Mouse (Mus musculus): ENCODE results near the gene Ttyh2. TPM values are rescaled to one million over a fixed set of nuclear protein-coding genes. Genes with fewer than 3 reads are reported as not detected.
A peak's percentile ranks its signal among the peaks of the same experiment; 100 is the strongest.
"Not testable (repeated sequence)": the region's sequence is repeated elsewhere in the genome, so short reads cannot be mapped to it uniquely, and the experiment has no call there.

The Ttyh2 gene
- polyA plus RNA-seq, 1 experiment from 2014 or later: 25.2 TPM

DNA sequence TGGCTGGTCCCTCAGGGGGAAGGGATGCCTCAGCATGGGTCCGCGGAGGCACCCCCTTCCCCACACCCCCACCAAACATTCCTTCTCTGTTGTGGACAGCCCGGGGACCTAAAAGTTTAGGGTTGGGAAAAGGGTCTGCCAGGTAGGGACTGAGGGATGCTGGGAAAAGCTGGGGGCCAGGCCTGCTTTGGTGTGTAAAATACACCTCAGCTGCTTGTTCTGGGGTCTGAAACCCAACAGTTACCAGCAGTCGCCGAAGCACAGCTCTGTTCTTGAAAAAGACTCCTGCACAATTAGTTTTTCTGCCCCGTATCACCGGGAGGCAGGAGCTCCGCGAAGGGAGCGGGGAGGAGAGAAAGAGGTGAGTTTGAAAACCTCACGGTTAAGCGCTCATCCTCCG, 8.4 kb upstream of the Ttyh2 start:
- 9% methylated on average over 13 of the region's 13 CpGs for WGBS
- Histone ChIP-seq H3K27me3 (replicated peaks; ENCODE audit: control insufficient read depth, insufficient read depth, low read length) (no peaks in the 10 kb centered on the region), H3K9ac (ENCODE audit: low read length) (no peak overlapping the region), H3K36me3 (ENCODE audit: control insufficient read depth, insufficient read depth, low read length) (peaks cover 18% of the 10 kb centered on the region), H3K9me3 (replicated peaks; ENCODE audit: control insufficient read depth, low read length) (no peaks in the 10 kb centered on the region), H3K4me3 (ENCODE audit: low read depth, low read length) (no peak overlapping the region), H3K4me1 (ENCODE audit: control insufficient read depth, insufficient read depth, low read length) (peaks cover 12% of the 10 kb centered on the region), H3K4me2 (ENCODE audit: low read length) (no peak overlapping the region), H3K27ac (ENCODE audit: low read depth, low read length) (no peak overlapping the region)
- no peak for DNase-seq (ENCODE audit: low spot score)
- ATAC-seq: no peak

DNA sequence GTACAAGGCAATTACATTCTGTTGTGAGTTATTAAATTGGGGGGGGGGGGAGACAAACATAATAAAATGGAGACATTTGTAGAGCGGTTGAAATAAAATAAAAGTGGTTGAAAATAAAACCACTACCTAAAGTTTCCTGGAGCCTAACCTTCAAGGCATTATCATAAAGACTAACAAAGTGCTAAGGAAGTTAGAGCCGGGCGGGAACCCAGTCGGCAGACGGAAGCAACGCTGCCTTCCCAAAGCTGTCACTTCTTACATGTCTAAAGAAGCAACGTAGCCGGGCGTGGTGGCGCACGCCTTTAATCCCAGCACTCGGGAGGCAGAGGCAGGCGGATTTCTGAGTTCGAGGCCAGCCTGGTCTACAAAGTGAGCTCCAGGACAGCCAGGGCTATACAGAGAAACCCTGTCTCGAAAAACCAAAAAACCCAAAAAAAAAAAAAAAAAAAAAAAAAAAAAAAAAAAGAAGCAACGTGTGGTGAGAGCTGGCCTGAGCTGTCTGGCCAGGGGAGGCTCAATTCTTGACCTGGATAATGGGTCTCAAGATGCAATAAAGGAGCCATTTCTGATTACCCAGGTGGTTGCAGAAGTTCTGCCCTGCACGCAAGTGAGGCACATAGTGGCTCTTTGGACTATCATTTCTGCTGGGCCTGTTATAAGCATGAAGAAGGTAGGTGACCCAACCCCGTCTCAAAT, 7.8 kb upstream of the Ttyh2 start:
- no peak for DNase-seq (ENCODE audit: low spot score)
- Histone ChIP-seq H3K4me1 (ENCODE audit: control insufficient read depth, insufficient read depth, low read length) (peaks cover 12% of the 10 kb centered on the region), H3K4me2 (ENCODE audit: low read length) (no peak overlapping the region), H3K36me3 (ENCODE audit: control insufficient read depth, insufficient read depth, low read length) (peaks cover 24% of the 10 kb centered on the region), H3K27ac (ENCODE audit: low read depth, low read length) (no peak overlapping the region), H3K9ac (ENCODE audit: low read length) (no peak overlapping the region), H3K9me3 (replicated peaks; ENCODE audit: control insufficient read depth, low read length) (no peaks in the 10 kb centered on the region), H3K4me3 (ENCODE audit: low read depth, low read length) (no peak overlapping the region), H3K27me3 (replicated peaks; ENCODE audit: control insufficient read depth, insufficient read depth, low read length) (no peaks in the 10 kb centered on the region)
- no peak for ATAC-seq
- WGBS: 58% methylated on average over 15 of the region's 18 CpGs

DNA sequence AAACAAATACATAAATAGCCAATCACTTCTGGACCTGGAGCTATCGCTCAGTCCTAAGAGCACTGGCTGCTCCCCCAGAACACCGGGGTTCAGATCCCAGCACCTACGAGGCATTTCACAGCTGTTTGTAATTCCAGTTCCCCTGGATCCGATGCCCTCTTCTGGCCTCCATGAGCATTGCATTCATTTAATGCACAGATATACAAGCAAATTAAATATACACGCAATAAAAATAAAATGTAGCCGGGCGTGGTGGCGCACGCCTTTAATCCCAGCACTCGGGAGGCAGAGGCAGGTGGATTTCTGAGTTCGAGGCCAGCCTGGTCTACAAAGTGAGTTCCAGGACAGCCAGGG, 7.3 kb upstream of the Ttyh2 start:
- ATAC-seq (peak; percentile 5; the same call in 1 of the 2 replicates), DNase-seq (ENCODE audit: low spot score) (peak; percentile 57)
- WGBS: 32% methylated on average over 11 of the region's 11 CpGs
- not testable (repeated sequence) for H3K4me3 ChIP-seq (ENCODE audit: low read depth, low read length); H3K27ac ChIP-seq (ENCODE audit: low read depth, low read length); H3K9me3 ChIP-seq (replicated peaks; ENCODE audit: control insufficient read depth, low read length); H3K9ac ChIP-seq (ENCODE audit: low read length); H3K27me3 ChIP-seq (replicated peaks; ENCODE audit: control insufficient read depth, insufficient read depth, low read length); H3K4me2 ChIP-seq (ENCODE audit: low read length)
- H3K36me3 ChIP-seq (ENCODE audit: control insufficient read depth, insufficient read depth, low read length): peaks cover 29% of the 10 kb centered on the region
- peaks cover 12% of the 10 kb centered on the region for H3K4me1 ChIP-seq (ENCODE audit: control insufficient read depth, insufficient read depth, low read length)

DNA sequence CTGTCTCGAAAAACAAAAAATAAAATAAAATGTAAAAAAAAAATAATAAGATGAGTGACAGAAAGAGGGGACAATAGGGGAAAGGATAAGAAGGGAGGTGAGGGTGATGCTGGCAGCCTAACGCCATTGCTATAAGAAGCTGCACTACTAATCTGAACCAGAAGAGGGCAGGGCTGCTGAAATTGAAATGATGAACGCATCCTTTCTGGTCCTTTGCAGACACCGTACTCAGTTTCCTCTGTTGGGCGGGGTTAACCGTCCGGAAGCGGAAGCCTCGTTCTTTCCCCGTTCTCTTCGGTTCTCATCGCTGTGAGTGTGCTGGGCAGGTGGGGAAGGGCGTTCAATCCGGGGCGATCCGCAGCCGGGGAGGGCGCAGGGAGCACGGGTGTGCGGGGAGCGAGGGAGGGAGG, 6.9 kb upstream of the Ttyh2 start, which contains the start of gene Rpl38:
Gene Rpl38, plus strand, starts transcription at position 224 of the 410 bp plus-strand sequence.
- Histone ChIP-seq H3K36me3 (ENCODE audit: control insufficient read depth, insufficient read depth, low read length) (peaks cover 33% of the 10 kb centered on the region), H3K9ac (ENCODE audit: low read length) (peak within 1 kb of the TSS; percentile 91), H3K9me3 (replicated peaks; ENCODE audit: control insufficient read depth, low read length) (no peaks in the 10 kb centered on the region), H3K27me3 (replicated peaks; ENCODE audit: control insufficient read depth, insufficient read depth, low read length) (no peaks in the 10 kb centered on the region), H3K4me2 (ENCODE audit: low read length) (peak within 1 kb of the TSS; percentile 68), H3K4me3 (ENCODE audit: low read depth, low read length) (peak within 1 kb of the TSS; percentile 88), H3K4me1 (ENCODE audit: control insufficient read depth, insufficient read depth, low read length) (peaks cover 12% of the 10 kb centered on the region), H3K27ac (ENCODE audit: low read depth, low read length) (peak within 1 kb of the TSS; percentile 88)
- WGBS: under 1% methylated on average over 21 of the region's 21 CpGs
- peak; percentile 92 for ATAC-seq
- DNase-seq (ENCODE audit: low spot score): peak; percentile 99

DNA sequence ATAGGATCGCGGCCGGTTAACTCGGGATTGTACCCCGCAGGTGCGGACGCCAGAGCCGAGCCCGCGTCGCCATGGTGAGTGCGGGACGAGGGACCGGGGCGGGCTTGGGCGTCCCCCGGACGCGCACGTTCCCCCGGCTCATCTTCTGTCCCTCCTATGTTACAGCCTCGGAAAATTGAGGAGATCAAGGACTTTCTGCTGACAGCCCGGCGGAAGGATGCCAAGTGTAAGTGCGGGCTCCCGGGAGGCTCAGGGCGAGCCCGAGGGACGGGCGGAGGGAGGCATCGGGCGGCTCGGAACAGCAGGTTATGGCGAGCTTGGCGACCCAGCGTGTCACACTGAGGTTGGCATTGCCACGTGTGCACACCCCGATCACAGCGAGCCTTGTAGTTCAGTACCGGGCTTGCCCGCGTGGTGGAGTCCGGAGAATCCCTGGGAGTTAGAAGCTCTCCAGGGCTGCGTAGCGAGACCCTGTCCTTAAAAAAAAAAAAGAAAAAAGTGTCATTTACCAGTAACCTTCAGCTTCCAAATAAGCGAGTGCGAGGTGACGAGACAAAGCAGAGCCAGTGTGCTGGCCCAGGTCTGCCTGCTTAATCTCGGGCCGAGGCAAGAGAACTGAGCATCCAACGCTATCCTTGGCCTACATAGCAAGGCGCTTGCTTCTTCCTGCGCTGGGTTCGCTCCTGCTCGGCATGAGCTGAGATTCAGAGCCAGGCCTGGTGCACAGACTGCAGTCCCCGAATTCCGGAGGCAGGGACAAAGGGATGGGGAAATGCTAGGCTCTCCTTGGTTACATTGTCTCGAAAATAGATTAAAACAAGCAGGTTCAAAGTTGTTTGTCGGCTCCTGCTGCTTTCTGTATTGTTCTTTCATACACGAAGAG, 6.2 kb upstream of the Ttyh2 start:
- peak overlapping the region; percentile 91 for H3K9ac ChIP-seq (ENCODE audit: low read length)
- under 1% methylated on average over 58 of the region's 60 CpGs for WGBS
- H3K4me2 ChIP-seq (ENCODE audit: low read length): peak overlapping the region; percentile 68
- no peaks in the 10 kb centered on the region for H3K27me3 ChIP-seq (replicated peaks; ENCODE audit: control insufficient read depth, insufficient read depth, low read length)
- peaks cover 12% of the 10 kb centered on the region for H3K4me1 ChIP-seq (ENCODE audit: control insufficient read depth, insufficient read depth, low read length)
- peak; percentile 84 for DNase-seq (ENCODE audit: low spot score)
- ATAC-seq: peak; percentile 78
- peaks cover 40% of the 10 kb centered on the region for H3K36me3 ChIP-seq (ENCODE audit: control insufficient read depth, insufficient read depth, low read length)
- no peaks in the 10 kb centered on the region for H3K9me3 ChIP-seq (replicated peaks; ENCODE audit: control insufficient read depth, low read length)
- peak overlapping the region; percentile 88 for H3K4me3 ChIP-seq (ENCODE audit: low read depth, low read length)
- peak overlapping the region; percentile 88 for H3K27ac ChIP-seq (ENCODE audit: low read depth, low read length)

DNA sequence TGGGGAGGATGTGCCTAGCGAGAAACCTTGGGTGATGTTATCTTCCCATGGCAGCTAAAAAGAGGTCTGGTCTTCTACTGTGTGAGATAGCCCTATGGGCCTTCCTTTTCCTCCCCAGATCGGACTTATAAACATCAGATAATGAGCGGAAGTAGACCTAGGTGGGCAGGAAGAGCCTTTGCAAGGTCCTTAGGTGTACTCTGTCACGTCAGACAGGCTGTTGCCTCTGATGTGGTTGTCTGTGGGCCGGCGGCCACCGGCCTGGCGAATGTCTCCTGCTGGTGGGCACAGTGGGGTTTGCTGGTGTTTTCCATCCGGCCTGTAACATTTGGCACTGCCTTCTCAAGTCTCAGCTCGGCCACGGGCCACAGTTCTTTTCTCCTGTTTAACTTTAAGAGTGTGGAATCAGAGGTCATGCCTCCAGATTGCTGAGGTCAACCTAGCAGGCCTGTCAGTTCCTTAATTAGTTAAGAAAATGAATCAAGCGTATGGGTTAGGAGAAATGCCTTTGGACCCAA, 5.5 kb upstream of the Ttyh2 start:
- peak overlapping the region; percentile 68 for H3K4me2 ChIP-seq (ENCODE audit: low read length)
- 27% methylated on average over 12 of the region's 12 CpGs for WGBS
- H3K4me3 ChIP-seq (ENCODE audit: low read depth, low read length): peak overlapping the region; percentile 88
- peaks cover 12% of the 10 kb centered on the region for H3K4me1 ChIP-seq (ENCODE audit: control insufficient read depth, insufficient read depth, low read length)
- peak overlapping the region; percentile 91 for H3K9ac ChIP-seq (ENCODE audit: low read length)
- peaks cover 41% of the 10 kb centered on the region for H3K36me3 ChIP-seq (ENCODE audit: control insufficient read depth, insufficient read depth, low read length)
- no peak for DNase-seq (ENCODE audit: low spot score)
- H3K27ac ChIP-seq (ENCODE audit: low read depth, low read length): peak overlapping the region; percentile 88; the same call in 1 of the 2 replicates
- H3K27me3 ChIP-seq (replicated peaks; ENCODE audit: control insufficient read depth, insufficient read depth, low read length): no peaks in the 10 kb centered on the region
- ATAC-seq: no peak
- H3K9me3 ChIP-seq (replicated peaks; ENCODE audit: control insufficient read depth, low read length): no peaks in the 10 kb centered on the region

DNA sequence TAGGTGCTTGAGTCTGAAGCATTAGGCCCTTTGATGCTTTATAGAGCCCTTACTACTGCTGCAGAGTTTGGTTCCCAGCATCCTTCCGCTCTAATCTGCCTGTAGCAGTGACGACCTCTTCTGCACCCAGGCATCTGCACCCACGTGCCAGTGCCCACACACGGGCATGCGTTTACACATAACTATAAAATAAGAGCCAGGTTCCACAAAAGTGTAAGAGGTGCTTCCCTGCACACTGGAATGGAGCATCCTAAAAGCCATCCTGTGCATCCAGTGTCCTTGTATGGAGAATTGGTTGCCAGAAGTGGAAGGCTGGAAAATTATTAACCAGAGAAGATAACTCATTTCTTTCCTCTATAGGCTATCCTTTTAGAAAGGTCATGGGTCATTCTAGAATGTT, 4.1 kb upstream of the Ttyh2 start:
- DNase-seq (ENCODE audit: low spot score) (no peak), ATAC-seq (no peak)
- Histone ChIP-seq H3K36me3 (ENCODE audit: control insufficient read depth, insufficient read depth, low read length) (peaks cover 41% of the 10 kb centered on the region), H3K9ac (ENCODE audit: low read length) (0 out of 2 replicates have a peak overlapping the region, but pooled peaks have one; percentile 91), H3K9me3 (replicated peaks; ENCODE audit: control insufficient read depth, low read length) (no peaks in the 10 kb centered on the region), H3K4me2 (ENCODE audit: low read length) (no peak overlapping the region), H3K27ac (ENCODE audit: low read depth, low read length) (no peak overlapping the region), H3K27me3 (replicated peaks; ENCODE audit: control insufficient read depth, insufficient read depth, low read length) (no peaks in the 10 kb centered on the region), H3K4me1 (ENCODE audit: control insufficient read depth, insufficient read depth, low read length) (peaks cover 19% of the 10 kb centered on the region), H3K4me3 (ENCODE audit: low read depth, low read length) (no peak overlapping the region)
- 90% methylated on average over 5 of the region's 5 CpGs for WGBS

DNA sequence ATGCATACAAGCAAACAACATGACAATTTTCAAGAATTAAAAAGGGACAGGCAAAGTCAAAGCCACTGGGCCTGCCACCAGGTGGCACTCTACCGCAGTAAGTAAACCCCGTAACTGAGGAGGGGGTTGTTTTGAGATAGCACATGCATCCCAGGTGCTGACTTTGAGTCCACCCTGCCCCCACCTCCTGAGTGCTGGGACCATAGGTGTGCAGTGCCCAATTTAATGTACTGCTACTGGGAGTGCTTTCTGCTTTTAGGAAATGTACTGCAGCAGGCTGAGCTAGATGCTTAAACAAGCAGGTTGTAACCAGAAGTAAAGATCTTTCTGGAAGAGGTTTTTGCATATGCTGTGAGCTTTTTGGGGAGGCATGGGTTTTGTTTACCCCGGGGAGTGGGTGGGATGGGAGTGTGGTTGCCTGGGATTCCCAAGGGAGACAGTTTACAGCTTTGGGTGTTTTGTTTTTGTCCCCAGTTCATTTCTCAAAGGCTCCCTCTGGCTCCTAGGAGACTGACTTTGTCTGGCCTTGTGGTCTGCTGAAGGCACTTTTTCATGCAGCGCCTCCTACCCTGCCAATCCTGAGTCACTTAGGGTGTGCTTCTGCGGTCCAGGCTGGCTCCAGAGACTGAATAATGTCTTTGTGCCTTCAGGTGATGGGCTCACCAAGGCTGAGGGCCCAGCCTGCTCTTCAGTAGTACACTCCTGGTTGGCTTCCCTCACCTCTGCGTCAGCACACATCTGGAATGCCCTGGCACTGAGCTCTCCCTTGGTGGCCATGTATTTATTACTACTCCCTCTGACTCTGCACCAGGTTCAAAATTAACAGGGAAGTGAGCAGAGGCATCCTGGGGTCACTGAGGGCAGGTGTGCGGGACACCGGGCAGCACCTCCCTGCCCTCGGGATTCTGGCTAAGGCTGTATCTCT, 2.2 kb upstream of the Ttyh2 start:
- 62% methylated on average over 9 of the region's 9 CpGs for WGBS
- no peaks in the 10 kb centered on the region for H3K27me3 ChIP-seq (replicated peaks; ENCODE audit: control insufficient read depth, insufficient read depth, low read length)
- no peak overlapping the region for H3K4me3 ChIP-seq (ENCODE audit: low read depth, low read length)
- H3K9me3 ChIP-seq (replicated peaks; ENCODE audit: control insufficient read depth, low read length): no peaks in the 10 kb centered on the region
- DNase-seq (ENCODE audit: low spot score) (peak; percentile 71), ATAC-seq (no peak)
- no peak overlapping the region for H3K4me2 ChIP-seq (ENCODE audit: low read length)
- H3K36me3 ChIP-seq (ENCODE audit: control insufficient read depth, insufficient read depth, low read length): peaks cover 41% of the 10 kb centered on the region
- H3K9ac ChIP-seq (ENCODE audit: low read length): no peak overlapping the region
- H3K4me1 ChIP-seq (ENCODE audit: control insufficient read depth, insufficient read depth, low read length): peaks cover 22% of the 10 kb centered on the region
- H3K27ac ChIP-seq (ENCODE audit: low read depth, low read length): no peak overlapping the region

All from forebrain, embryonic 14.5 days (tissue).